Mouse (Mus musculus): ENCODE results near the gene Hoxc11. TPM values are rescaled to one million over a fixed set of nuclear protein-coding genes. Genes with fewer than 3 reads are reported as not detected.

Hoxc11 gene
- total and polyA plus RNA-seq, 3 experiments = not detected

GRCm38 (mm10) chr15:102942739-102943467, 11.3 kb upstream of the Hoxc11 start:
- no peak for DNase-seq (ENCODE audit: extremely low read depth)
- peaks cover 4% of the 10 kb centered on the region for H3K9me3 ChIP-seq (replicated peaks; ENCODE audit: low read length)
- no peaks in the 10 kb centered on the region for H3K4me1 ChIP-seq (ENCODE audit: control insufficient read depth in 1 of 2, insufficient read depth in 2 of 2)
- H3K27me3 ChIP-seq (replicated peaks) = peaks cover 97% of the 10 kb centered on the region
- no peaks in the 10 kb centered on the region for H3K36me3 ChIP-seq (replicated peaks in 1 of 2; ENCODE audit: control insufficient read depth in 1 of 2, insufficient read depth in 1 of 2, low read length in 1 of 2)
- TF ChIP-seq USF2 (conservative IDR thresholded peaks at IDR 0.05; ENCODE audit: low read depth, low read length) (no peak), RCOR1 (conservative IDR thresholded peaks at IDR 0.05; ENCODE audit: low read depth, low read length) (no peak), PAX5 (IDR thresholded peaks at IDR 0.05; ENCODE audit: low read length) (no peak), MEF2A (IDR thresholded peaks at IDR 0.05; ENCODE audit: borderline replicate concordance, low read depth, low read length) (no peak), NELFE (IDR thresholded peaks at IDR 0.05; ENCODE audit: low read depth, low read length) (no peak), CHD2 (IDR thresholded peaks at IDR 0.05; ENCODE audit: low read length) (no peak), ETS1 (conservative IDR thresholded peaks at IDR 0.05; ENCODE audit: low read depth, low read length) (no peak), CHD1 (IDR thresholded peaks at IDR 0.05; ENCODE audit: low read depth, low read length) (no peak)
- in situ Hi-C loops (cut with MboI; ENCODE audit: low pct_ligation_motif_present, low pct_unique_long_range_greater_than_20kb, low sequenced_read_pairs) = no loop called here
- H3K9ac ChIP-seq (ENCODE audit: insufficient read depth, low read depth) = no peak overlapping the region
- dilution Hi-C loops (cut with MboI; ENCODE audit: extremely low pct_ligation_motif_present, extremely low pct_unique_long_range_greater_than_20kb, low sequenced_read_pairs) = no loop called here
- no peaks in the 10 kb centered on the region for H3K79me2 ChIP-seq (replicated peaks; ENCODE audit: control insufficient read depth, extremely low read depth, insufficient read depth, poor library complexity, severe bottlenecking)
- H3K4me2 ChIP-seq (ENCODE audit: insufficient read depth, low read depth, poor library complexity, severe bottlenecking) = no peak overlapping the region
- no peak overlapping the region for H3K4me3 ChIP-seq (replicated peaks in 1 of 3; ENCODE audit: low read depth in 2 of 3, low read length in 2 of 3, poor library complexity in 1 of 3)
- no peak overlapping the region for H3K27ac ChIP-seq (ENCODE audit: insufficient read depth, low read depth)

- Histone ChIP-seq H3K4me1 (ENCODE audit: control insufficient read depth in 1 of 2, insufficient read depth in 2 of 2) (no peaks in the 10 kb centered on the region), H3K9ac (ENCODE audit: insufficient read depth, low read depth) (no peak overlapping the region), H3K27ac (ENCODE audit: insufficient read depth, low read depth) (no peak overlapping the region), H3K79me2 (replicated peaks; ENCODE audit: control insufficient read depth, extremely low read depth, insufficient read depth, poor library complexity, severe bottlenecking) (no peaks in the 10 kb centered on the region), H3K4me3 (replicated peaks in 1 of 3; ENCODE audit: low read depth in 2 of 3, low read length in 2 of 3, poor library complexity in 1 of 3) (no peak overlapping the region), H3K9me3 (replicated peaks; ENCODE audit: low read length) (no peaks in the 10 kb centered on the region), H3K27me3 (replicated peaks) (peaks cover 97% of the 10 kb centered on the region), H3K4me2 (ENCODE audit: insufficient read depth, low read depth, poor library complexity, severe bottlenecking) (no peak overlapping the region), H3K36me3 (replicated peaks in 1 of 2; ENCODE audit: control insufficient read depth in 1 of 2, insufficient read depth in 1 of 2, low read length in 1 of 2) (no peaks in the 10 kb centered on the region)
- dilution Hi-C loops (cut with MboI; ENCODE audit: extremely low pct_ligation_motif_present, extremely low pct_unique_long_range_greater_than_20kb, low sequenced_read_pairs) = no loop called here
- TF ChIP-seq E2F4 (IDR thresholded peaks at IDR 0.05; ENCODE audit: insufficient replicate concordance, low read depth, low read length) = no peak
- TF ChIP-seq ZNF384 (IDR thresholded peaks at IDR 0.05; ENCODE audit: low read depth, low read length) = no peak
- no peak for TF ChIP-seq MAX (IDR thresholded peaks at IDR 0.05; ENCODE audit: low read length)
- TF ChIP-seq IRF4 (IDR thresholded peaks at IDR 0.05; ENCODE audit: low read depth, low read length) = no peak
- no peak for TF ChIP-seq TCF12 (IDR thresholded peaks at IDR 0.05; ENCODE audit: low read depth, low read length)
- no peak for TF ChIP-seq JUN (IDR thresholded peaks at IDR 0.05; ENCODE audit: insufficient read depth, low read depth, low read length)
- TF ChIP-seq SMC3 (IDR thresholded peaks at IDR 0.05; ENCODE audit: low read depth, low read length) = no peak
- no peak for TF ChIP-seq POLR2AphosphoS2 (IDR thresholded peaks at IDR 0.05; ENCODE audit: low read depth, low read length)
- TF ChIP-seq GABPA (IDR thresholded peaks at IDR 0.05; ENCODE audit: insufficient replicate concordance, low read depth, low read length) = no peak
- no peak for TF ChIP-seq NELFE (IDR thresholded peaks at IDR 0.05; ENCODE audit: low read depth, low read length)
- TF ChIP-seq ETS1 (conservative IDR thresholded peaks at IDR 0.05; ENCODE audit: low read depth, low read length) = no peak
- no peak for TF ChIP-seq CHD2 (IDR thresholded peaks at IDR 0.05; ENCODE audit: low read length)
- no peak for TF ChIP-seq NRF1 (IDR thresholded peaks at IDR 0.05; ENCODE audit: low read depth, low read length)
- TF ChIP-seq ZKSCAN1 (IDR thresholded peaks at IDR 0.05; ENCODE audit: borderline replicate concordance, low read depth, low read length) = no peak
- no peak for TF ChIP-seq BHLHE40 (IDR thresholded peaks at IDR 0.05; ENCODE audit: low read depth, low read length)
- TF ChIP-seq ELF1 (IDR thresholded peaks at IDR 0.05; ENCODE audit: low read depth, low read length) = no peak
- in situ Hi-C loops (cut with MboI; ENCODE audit: low pct_ligation_motif_present, low pct_unique_long_range_greater_than_20kb, low sequenced_read_pairs) = no loop called here
- DNase-seq (ENCODE audit: extremely low read depth) = no peak
These were observed 10.8 kb upstream of the Hoxc11 start for GRCm38 (mm10) chr15:102943468-102943813.
